Mouse (Mus musculus) retina, postnatal 1 day (tissue): Measurements from ENCODE around the gene Exd2.
A peak's percentile ranks its signal among the peaks of the same experiment; 100 is the strongest.

Source experiments
- DNase-seq: peaks from one replicate; pipeline ENCODE4 v3.0.0-alpha.2; 2012

Gene Exd2

DNA sequence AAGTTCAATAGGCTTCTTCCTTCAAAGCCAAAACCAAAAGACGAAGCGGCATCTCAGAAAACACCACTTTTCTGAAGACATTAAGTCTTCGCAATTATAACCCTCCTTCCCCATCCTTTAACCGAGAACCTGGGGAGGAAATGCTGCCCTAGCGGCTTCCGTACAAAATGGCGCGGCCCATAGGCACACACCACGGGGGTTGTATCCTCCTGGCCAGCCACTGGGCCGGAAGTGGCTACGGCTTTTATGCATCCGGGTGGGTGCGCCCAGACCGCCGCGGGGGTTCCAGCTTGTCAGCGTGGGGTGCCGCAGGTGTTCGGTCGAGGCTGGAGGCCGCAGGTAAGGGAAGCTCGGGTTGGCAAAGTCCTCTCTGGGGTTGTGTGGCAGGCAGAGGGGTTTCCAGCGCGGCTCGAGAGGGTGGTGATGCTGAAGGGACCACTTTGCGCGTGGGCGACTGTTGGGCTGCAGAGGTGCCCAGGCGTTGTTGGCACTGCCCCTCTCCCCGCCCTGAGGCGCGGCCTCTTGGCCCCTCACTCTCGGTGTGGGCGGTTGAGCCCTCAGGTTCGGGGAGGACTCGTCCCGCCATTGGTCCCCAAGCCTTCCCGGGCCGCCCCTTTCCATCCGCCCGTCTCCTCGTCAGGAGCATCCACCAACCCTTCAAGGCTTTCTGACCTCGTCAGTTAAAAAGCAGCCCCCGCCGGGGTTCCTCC, at the start of gene Exd2:
Exd2 (plus strand) TSS at position 154 of the 710 bp plus-strand sequence.
- DNase-seq, result peak; percentile 94

DNA sequence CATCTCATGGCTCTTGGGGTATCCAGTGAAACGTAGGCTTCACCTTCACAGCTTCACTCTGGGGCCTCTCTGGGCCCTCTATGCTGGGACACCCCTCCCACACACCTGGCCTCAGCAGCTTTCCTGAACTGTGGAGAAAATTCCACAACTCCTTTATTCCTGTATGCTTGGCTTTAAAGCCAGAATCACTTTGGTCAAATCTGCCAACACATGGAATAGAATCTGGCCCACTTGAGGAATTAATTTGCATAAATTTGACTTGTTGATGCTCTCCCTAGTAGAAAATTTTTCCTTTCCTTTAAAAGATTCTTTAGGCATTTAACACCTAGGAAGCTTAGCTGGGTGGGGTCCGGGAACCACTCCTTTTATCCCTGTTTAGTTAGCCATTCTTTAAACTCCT, 47.8 kb upstream of the Exd2 start:
- DNase-seq, result no peak

DNA sequence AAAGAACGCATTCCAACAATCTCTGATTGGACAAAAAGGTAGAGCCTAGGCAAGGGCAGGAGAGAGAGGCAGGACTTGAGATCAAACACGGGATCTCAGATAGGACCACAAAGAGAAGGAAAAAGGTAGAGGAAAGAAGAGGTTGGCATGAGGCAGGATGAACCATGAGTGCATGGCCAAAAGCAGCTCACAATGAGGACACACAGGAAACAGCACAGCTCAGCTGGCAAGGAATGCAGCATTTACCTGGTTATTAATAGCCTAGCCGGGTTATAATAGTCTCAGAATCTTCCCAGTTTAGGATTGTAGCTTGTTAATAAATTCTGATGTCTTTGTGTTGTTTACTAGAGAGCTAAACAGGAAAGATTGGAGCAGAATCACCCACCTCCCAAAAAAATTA, 35.2 kb upstream of the Exd2 start:
- DNase-seq, result no peak

DNA sequence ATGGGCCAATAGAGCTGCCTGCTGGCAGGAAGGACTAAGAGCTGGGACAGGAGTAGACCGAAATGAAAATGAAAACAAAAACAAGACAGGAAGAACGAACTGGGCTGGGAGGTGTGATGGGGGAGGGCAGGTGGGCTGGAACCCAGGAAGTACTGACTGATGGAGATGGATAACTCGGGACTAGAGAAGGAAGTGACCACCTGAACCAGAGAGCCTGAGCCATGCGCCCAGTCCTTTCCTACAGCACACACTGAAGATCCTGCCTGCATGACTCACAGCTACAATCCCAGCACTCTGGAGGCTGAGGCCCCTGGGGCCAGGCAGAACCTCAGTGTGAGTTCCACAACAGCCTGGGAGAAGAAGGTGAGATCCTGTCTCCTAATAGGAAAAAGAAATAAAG, 29.6 kb upstream of the Exd2 start:
- DNase-seq, result no peak

DNA sequence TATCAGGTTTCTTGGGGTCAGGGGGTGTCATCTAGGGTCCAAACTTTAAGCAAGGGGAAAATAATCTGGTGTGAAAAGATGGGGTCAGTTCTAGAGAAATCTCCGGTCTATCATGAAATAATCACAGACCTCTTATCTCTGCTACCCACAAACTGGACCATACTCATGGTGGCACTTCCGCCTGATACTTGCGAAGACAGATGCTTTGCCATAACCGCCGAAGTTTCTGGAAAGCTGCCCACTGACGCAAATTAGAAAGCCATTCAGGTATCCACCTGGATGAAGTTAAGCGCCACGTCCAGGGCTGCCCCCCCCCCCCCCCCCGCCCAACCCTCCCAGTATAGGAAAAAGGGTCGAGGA, 28.3 kb upstream of the Exd2 start:
- DNase-seq, result no peak

DNA sequence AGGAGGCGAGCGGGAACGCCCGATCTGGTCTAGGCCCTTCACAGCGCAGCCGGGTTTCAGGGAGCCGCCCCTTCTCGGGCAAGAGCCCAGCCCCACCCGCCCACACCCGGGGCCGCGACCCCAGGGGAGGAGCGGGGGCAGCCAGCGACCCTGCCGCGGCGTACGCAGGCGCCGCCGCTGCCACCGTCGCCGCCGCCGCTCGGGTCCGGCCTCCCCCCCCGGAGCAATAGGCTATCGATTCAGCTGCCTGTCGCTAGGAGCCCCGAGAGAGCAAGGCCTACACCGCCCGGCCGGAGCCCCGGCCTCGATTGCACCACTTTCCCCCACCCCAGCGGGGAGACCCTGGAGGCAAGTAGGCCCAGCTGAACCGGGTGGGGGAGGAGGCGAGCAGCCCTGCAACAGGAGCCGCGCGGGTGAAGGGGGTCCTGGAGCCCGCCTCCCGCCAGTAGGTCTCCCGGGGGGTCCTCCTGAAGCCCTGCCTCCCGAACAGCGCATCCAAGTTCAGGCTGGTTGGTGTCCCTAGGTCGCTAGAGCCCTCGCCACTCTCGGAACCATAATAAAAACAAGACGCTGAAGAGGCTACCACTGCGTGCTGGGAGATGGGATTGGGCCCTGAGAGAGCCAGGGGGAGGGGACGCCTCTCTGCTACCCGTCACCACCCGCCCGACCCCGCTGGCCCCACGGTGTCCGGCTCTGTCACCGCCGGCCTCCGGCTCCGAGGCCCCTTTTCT, 27.8 kb upstream of the Exd2 start:
- DNase-seq, result peak; percentile 91

DNA sequence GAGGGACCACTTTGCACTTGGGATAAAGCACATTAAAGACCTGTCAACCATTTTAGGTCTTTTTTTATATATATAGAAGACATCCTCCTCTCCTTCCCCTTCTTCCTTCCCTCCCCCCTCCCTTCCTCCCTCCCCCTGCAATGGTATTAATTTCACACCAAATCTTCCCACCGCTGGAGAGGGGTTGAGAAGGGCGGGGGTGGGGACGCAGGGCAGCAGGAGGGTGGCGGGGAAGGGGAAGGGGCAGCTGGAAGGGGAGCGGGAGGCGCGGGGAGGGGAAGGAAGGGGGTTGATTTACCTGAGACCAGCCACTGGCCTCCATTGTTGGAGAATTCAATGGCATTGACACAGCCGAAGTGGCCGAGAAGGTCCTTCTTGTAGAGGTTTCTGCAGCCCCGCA, 27.0 kb upstream of the Exd2 start:
- peak; percentile 59 for DNase-seq

DNA sequence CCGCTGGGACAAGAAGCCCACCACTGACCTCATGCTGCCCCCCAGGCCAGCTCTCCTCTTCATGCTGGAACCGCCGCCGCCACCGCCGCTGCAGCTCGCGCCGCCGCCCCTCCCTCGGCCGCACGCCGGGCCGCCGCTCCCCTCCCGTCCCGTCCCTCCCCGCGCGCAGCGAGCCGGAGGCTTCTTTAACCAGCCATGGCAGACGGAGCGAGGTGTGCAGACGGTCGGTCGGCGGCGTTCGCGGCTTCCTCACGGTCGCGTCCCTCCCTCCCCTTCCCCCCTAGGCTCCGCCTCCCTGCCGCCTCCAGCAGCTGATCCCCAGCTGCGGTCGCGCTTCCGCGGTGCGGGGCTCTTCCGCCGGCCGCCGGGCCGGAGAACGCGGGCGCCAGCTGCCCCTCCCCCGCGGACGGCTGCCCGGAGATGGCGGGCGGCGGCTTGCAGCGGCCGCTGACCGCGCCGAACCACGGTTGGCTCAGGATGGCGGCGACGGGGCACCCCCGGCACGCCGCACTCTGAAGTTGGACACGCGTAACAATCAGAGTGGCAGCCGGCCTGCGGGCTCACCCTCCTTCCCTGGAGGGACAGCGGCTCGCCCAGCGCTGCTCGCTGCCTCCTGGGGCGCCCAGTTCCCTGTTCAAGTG, 26.4 kb upstream of the Exd2 start, which contains the start of gene Dcaf5:
Dcaf5 (minus strand) TSS at position 266 of the 641 bp plus-strand sequence.
- peak; percentile 91 for DNase-seq

DNA sequence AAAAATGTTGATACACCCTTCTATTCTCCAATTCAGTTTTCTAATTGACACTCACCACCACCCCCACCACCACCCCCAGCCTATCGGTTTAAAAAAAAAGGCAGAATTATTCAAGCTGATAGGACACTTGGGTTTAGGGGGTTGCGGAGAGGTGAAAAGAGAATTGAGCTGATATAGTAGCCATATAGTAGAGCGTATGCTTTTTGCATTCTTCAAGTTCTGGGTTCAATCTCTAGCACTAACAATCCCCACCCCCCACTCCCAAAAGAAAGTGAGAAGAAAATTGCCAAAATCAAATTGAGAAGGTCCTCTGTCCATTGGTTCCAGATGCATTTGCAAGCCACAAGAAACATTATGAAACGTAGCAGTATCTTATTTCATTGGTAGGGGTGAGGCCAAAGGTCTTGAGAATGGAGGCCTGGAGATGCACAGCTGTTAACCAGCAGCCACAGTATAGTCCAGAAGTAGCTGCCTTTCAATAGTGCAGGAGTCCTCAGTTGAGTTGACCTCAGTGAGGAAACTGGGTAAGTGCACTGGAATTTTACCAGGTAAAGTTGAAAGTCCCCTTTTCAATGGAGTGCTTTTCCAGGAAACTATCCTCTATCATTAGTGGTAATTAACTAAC, 25.7 kb upstream of the Exd2 start:
- no peak for DNase-seq

DNA sequence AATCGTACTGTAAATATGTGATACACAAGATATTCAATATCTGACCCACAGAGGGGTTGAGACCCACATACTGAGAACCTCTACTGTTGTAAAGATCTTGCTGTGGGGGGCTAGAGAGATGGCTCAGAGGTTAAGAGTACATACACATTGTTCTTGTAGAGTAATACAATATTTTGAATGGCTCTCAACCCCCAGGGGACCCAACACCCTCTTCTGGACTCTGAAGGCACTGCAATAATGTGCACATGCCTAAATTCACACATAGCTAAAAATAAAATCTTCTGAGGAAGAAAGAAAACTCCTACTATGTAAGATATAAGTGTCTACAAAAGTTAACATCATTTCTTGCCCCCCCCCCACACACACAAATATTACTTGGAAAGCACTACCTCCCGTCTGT, 21.9 kb upstream of the Exd2 start:
- peak; percentile 26 for DNase-seq

DNA sequence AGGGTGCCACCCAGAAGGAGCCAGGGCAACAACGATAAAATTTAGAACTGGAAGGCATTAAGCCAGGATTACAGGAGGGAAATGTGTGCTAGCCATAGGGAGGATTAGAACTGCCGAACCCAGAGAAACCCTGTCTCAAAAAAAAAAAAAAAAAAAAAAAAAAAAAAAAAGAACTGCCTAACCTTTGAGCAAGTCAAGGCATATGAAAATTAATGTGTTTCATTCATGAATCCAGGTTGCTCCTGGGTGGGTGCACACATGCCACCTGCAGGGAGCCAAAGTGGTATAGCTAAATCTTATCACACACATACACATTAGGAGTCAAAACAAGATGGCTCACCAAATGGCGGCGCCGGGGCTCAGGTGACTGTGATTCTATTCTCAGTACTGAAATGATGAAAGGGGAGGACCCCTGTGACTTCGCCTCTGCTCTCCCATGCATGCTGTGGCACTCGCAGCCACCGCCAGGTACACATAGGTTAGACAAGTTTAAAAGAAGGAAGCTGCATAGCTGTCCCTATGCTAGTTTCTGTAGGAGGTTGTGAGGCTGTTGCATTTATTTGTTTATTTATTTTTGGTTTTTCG, 18.3 kb upstream of the Exd2 start:
- no peak for DNase-seq

DNA sequence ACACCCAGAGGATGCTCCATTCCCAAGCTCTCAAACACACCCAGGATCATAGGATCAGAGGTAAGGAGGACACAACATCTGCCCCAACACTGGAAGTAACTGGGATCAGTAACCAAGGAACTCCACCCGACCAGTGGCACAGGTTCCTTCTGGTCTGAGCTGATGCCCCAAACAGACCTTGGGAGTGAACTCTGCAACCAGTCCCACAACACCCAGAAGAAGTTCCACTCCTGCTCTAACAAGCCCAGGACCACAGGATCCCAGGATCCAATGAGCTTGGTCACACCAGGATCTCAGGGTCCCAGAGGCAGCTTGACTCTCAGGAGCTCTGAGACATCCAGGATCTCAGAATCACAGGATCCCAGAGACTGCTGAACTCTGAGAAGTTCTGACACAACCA, 9.4 kb upstream of the Exd2 start:
- no peak for DNase-seq

DNA sequence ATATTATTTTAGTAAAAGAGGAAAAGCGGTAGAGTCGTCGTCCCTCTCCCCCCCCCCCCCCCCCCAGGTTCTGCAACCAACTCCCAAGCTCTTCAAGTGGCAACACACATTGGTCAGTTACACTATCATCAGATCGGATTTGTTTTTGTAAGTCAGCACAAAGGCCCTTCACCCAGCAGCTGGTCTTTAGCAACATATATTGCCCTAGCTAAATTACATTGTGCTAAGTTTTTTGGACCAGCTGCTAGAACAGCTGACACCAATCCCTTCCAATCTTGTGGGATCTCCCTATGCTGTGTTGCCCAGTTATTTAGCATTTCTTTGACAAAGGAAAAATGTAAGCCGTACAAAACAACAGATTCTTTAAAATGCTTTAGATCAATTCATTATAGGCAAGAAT, 4.9 kb upstream of the Exd2 start:
- DNase-seq, result no peak

DNA sequence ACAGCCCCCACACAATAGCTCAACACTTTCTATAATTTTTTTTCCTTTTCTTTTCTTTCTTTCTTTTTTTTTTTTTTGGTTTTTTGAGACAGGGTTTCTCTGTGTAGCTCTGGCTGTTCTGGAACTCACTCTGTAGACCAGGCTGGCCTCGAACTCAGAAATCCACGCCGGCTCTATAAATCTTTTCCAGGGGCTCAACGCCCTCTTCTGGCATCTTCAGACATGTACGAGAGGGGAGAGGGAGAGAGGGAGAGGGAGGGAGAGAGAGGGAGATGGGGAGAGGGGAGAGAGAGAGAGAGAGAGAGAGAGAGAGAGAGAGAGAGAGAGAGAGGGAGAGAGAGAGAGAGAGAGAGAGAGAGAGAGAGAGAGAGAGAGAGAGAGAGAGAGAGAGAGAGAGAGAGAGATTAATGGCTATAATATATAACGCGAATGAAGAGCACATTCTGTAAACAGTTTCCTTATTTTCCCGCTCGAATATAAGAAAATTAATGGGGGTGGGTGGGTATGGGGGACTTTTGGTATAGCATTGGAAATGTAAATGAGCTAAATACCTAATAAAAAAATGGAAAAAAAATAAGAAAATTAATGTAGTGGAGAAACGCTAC, 501 bp upstream of the Exd2 start:
- DNase-seq, result peak; percentile 80

DNA sequence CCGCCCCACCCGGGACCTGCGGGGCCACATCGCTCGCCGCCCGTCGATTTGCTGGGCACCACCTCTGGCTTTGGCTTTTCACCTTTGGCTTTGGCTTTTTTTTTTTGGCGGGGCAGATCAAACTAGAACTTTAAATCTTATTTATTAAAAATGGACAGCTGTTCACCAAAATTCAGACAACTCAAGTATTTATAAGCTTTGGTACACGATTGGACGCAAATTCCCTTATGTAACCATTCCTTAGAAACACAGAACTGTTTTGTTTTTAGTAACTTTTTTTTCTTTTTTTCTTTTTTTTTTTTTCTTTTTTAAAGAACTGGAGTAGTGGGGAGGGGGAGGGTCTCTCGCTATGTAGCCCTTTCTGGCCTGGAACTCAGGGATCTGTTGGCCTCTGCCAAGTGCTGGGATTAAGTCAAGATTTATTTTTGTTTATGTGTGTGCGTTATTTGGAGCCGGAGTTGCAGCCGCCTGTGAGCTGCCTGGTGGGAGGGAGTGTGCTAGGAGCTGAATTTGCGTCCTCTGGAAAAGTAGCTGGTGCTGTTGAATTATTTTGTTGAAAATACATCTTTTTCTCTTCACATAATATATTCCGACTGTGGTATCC, 873 bp downstream of the Exd2 start:
- no peak for DNase-seq

DNA sequence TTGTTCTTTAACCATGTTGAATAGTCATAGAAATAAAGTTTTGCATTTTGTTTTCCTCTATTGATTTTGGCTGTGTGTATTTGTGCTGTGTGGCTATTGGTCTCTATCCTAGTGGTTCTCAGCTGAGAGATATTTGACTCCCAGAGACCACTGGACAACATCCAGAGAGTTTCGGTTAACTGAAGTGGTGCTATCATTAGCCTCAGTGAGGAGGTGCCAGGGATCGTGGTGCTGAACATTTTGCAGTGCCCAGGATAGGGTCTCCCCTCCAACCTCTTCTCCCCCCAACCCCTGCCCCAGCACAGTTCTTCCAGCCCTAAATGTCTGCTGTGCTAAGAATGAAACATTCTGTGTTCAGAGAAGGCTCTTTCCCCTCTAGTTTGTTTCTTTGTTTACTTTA, 7.3 kb downstream of the Exd2 start:
- no peak for DNase-seq

DNA sequence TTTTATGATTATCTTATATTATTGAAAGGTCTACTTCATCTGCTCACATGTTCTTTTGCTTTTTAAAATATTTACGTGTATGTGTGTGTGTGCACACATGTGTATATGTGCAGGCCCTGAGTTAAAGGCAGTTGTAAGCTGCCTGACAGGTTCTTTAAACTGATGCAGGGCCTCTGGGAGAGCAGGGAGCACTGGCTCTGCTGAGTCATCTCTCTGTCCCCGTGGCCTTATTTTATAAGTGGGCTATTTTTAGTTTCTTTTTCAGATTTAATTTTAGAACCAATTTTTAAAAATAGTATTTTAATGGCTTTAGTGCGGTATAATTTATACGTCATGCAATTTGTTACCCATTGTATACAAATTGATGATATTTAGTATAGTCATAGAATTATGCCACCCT, 9.0 kb downstream of the Exd2 start:
- no peak for DNase-seq

DNA sequence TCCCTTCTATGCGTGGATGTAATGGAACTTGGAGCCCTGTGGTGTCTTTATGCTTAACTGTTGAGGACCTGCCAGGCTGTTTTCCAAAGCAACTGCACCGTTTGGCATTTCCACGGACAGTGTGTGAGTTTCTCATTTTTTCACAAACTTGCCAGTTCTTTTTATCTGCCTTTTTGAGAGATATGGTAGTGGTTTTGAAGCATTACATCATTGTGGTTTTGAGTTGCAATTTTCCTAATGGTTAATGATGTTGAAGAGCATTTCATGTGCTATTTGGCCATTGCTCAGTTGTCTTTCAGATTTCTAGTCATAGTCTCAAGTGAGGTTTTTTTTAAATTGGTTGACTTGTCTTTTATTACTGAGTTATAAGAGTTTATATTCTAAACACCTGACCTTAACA, 10.8 kb downstream of the Exd2 start:
- no peak for DNase-seq

DNA sequence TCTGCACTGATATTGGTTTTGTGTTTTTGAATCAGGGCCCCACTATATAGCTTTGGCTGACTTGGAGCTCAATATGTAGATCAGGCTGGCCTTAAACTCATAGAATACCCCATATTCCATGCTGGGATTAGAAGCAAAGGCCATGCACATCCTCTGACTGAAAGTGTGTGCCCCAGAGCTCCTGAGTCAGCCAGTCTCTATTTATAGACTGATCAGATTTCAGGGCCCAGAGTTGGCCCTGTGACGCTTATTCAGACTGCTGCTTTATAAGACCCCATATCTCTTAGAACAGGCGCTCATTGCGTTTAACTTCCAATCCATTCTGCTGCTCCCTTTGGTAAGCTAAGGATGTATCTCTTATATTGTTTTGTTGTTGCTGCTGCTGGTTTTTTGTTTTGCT, 17.1 kb downstream of the Exd2 start:
- no peak for DNase-seq

DNA sequence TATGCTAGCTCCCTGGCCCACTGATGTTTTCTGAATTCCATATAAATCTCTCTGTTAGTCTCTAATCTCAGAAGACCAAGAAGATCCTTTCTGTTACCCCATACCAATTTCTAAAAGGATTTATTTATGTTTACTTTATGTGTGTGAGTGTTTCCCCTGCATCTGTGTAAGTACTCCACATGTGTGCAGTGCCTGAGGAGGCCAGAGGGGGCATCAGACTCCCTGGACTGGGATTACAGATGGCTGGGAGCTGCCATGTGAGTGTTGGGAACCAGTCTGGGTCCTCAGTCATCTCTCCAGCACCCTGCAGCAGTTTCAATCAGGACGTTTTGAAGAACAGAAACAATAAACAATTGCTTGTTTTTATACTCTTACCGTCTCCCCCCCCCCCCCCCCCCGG, 20.5 kb downstream of the Exd2 start:
- no peak for DNase-seq

DNA sequence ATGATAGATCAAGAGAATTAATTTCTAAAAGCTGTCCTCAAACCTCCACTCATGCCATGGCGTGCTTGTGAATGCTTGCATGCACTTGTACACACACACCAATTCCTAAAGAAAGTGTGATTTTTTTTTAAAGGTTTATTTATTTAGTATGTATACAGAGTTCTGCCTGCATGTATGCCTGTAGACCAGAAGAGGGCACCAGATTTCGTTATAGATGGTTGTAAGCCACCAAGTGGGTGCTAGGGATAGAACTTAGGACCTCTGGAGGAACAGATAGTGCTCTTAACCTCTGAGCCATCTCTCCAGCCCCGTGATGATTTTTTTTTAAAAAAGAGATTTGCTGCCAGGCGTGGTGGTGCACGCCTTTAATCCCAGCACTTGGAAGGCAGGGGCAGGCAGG, 30.4 kb downstream of the Exd2 start:
- no peak for DNase-seq

DNA sequence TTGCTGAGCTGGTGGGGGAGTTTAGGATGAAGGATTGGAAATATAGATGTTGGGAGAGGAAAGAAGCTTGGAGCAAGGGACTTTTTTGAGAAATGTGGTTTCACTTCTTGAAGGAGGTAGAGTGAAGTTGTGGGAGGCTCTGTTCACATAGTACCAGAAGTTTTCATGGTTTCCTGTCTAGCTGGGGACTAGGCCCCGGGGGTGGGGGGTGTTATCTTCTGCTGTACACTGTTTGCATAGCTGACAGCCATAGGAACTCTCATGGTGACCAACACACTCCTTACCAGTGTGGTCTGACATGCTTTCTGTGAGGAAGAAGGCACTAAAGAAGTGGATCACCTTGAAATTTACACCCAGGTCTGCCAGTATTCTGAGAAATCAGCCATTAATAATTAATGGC, 32.8 kb downstream of the Exd2 start:
- no peak for DNase-seq

DNA sequence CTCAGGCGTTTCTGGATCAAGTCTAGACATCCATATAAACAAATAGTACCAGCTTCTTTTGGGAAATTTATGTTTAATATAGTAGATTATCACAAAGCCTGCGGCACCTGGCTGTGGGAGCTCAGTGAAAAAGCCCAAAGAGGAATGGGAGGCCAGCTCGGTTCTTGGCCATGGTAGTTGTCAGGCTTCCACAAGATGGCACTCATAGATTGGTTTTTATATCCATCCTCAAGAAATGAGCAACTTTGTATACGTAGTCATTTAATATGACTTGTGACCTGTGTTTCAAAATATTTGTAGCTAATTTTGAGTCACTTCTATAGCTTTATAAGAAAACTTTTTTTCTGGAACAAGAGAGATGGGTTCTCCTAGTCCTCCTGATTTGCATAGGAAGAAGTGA, 35.5 kb downstream of the Exd2 start:
- DNase-seq, result peak; percentile 22
